Mouse (Mus musculus): ENCODE data around the gene Gm42742.

GRCm38 (mm10) chr7:127017950-127018345 lies 2.9 kb downstream of the Gm42742 start:
- no peak for TF ChIP-seq CTCF (IDR thresholded peaks at IDR 0.05; ENCODE audit: borderline replicate concordance, insufficient read depth, low read depth, low read length)
- TF ChIP-seq POLR2A (IDR thresholded peaks at IDR 0.05; ENCODE audit: borderline replicate concordance, insufficient read depth, low read length), result no peak

Measured in cerebellum, adult 2 months (tissue).